9 mouse cellular contexts compared by ENCODE assay signal in genomic region chr14:23529720-23530119, GRCm38 (mm10).
DNase-seq lines count a peak whose midpoint lies in the region; ATAC-seq lines count a peak whose summit lies in the region.
"Had no signal": no experiment of that assay in that cellular context is flagged by ENCODE, and none has a peak within 500 bp of the region (broad histone marks: within the 10 kb centered on the region; RNA-seq: fewer than 3 reads in every experiment).

No protein-coding gene starts in this region.

- H3K27me3 ChIP-seq in forebrain, embryonic 10.5 days (ENCODE audit: poor library complexity, severe bottlenecking): no peaks in the 10 kb centered on the region
- H3K27me3 ChIP-seq in forebrain, embryonic 12.5 days: peaks cover 12% of the 10 kb centered on the region; the same call in 1 of the 2 replicates
- no peaks in the 10 kb centered on the region for H3K27me3 ChIP-seq in forebrain, embryonic 15.5 days
- no peaks in the 10 kb centered on the region for H3K27me3 ChIP-seq in kidney, embryonic 16.5 days (ENCODE audit: insufficient read depth, low read length)
- no peaks in the 10 kb centered on the region for H3K27me3 ChIP-seq in liver, embryonic 13.5 days

- WGBS in forebrain, embryonic 10.5 days: 10% methylated on average over 4 of the region's 4 CpGs
- WGBS in forebrain, embryonic 12.5 days: 11% methylated on average over 4 of the region's 4 CpGs
- 8% methylated on average over 4 of the region's 4 CpGs for WGBS in forebrain, embryonic 15.5 days
- 6% methylated on average over 4 of the region's 4 CpGs for WGBS in kidney, embryonic 16.5 days
- 9% methylated on average over 4 of the region's 4 CpGs for WGBS in liver, embryonic 13.5 days (ENCODE audit: insufficient replicate concordance)

- H3K4me3 ChIP-seq in forebrain, embryonic 10.5 days: no peak overlapping the region
- no peak overlapping the region for H3K4me3 ChIP-seq in forebrain, embryonic 12.5 days (replicated peaks)
- H3K4me3 ChIP-seq in forebrain, embryonic 15.5 days: no peak overlapping the region
- no peak overlapping the region for H3K4me3 ChIP-seq in kidney, embryonic 16.5 days (ENCODE audit: low read length)
- H3K4me3 ChIP-seq in liver, embryonic 13.5 days (replicated peaks): no peak overlapping the region

- no peak overlapping the region for H3K9ac ChIP-seq in forebrain, embryonic 12.5 days
- H3K9ac ChIP-seq in forebrain, embryonic 15.5 days (replicated peaks): no peak overlapping the region
- no peak overlapping the region for H3K9ac ChIP-seq in kidney, embryonic 16.5 days (replicated peaks; ENCODE audit: low read length)
- no peak overlapping the region for H3K9ac ChIP-seq in liver, embryonic 13.5 days

- H3K4me2 ChIP-seq in forebrain, embryonic 12.5 days: no peak overlapping the region
- H3K4me2 ChIP-seq in forebrain, embryonic 15.5 days (replicated peaks): no peak overlapping the region
- no peak overlapping the region for H3K4me2 ChIP-seq in kidney, embryonic 16.5 days (replicated peaks; ENCODE audit: low read depth, low read length)
- no peak overlapping the region for H3K4me2 ChIP-seq in liver, embryonic 13.5 days

- no peak overlapping the region for H3K27ac ChIP-seq in forebrain, embryonic 10.5 days
- H3K27ac ChIP-seq in forebrain, embryonic 12.5 days: no peak overlapping the region
- H3K27ac ChIP-seq in forebrain, embryonic 15.5 days (replicated peaks): no peak overlapping the region
- no peak overlapping the region for H3K27ac ChIP-seq in kidney, embryonic 16.5 days (ENCODE audit: low read length)
- no peak overlapping the region for H3K27ac ChIP-seq in liver, embryonic 13.5 days
- H3K27ac ChIP-seq: macrophage had no signal

- DNase-seq in forebrain, embryonic 10.5 days (ENCODE audit: extremely low spot score, low spot score): peak; percentile 46
- peak; percentile 16 to 34 for DNase-seq in CD8-positive naive resting alpha-beta T cell, adult 2 months (ENCODE audit: low read depth in 2 of 2, low spot score in 2 of 2)
- peak; percentile 18 for DNase-seq in c-Kit-positive CD71-negative TER-119-negative erythroid progenitor cells, embryonic 14.5 days (ENCODE audit: low read depth)
- peak; percentile 11 for DNase-seq in liver, embryonic 13.5 days
- peak; percentile 47 for DNase-seq in right cerebral cortex, postnatal 25 days

- no peaks in the 10 kb centered on the region for H3K4me1 ChIP-seq in forebrain, embryonic 10.5 days
- no peaks in the 10 kb centered on the region for H3K4me1 ChIP-seq in forebrain, embryonic 12.5 days
- no peaks in the 10 kb centered on the region for H3K4me1 ChIP-seq in forebrain, embryonic 15.5 days
- no peaks in the 10 kb centered on the region; the same call in 1 of the 2 replicates for H3K4me1 ChIP-seq in kidney, embryonic 16.5 days (ENCODE audit: insufficient read depth, low read length)
- no peaks in the 10 kb centered on the region for H3K4me1 ChIP-seq in liver, embryonic 13.5 days (replicated peaks)

- ATAC-seq in forebrain, embryonic 12.5 days (ENCODE audit: low FRiP score): no peak
- 0 out of 2 replicates have a peak, but pooled peaks have one; percentile 26 for ATAC-seq in forebrain, embryonic 15.5 days (replicated peaks)
- peak; percentile 6; the same call in 1 of the 2 replicates for ATAC-seq in kidney, embryonic 16.5 days (ENCODE audit: low FRiP score, low TSS enrichment)
- no peak for ATAC-seq in liver, embryonic 13.5 days (ENCODE audit: low read depth)

- H3K9me3 ChIP-seq in forebrain, embryonic 10.5 days: peaks cover 8% of the 10 kb centered on the region; the same call in 1 of the 2 replicates
- H3K9me3 ChIP-seq in forebrain, embryonic 12.5 days: no peaks in the 10 kb centered on the region
- H3K9me3 ChIP-seq in forebrain, embryonic 15.5 days: no peaks in the 10 kb centered on the region
- peaks cover 7% of the 10 kb centered on the region; the same call in 1 of the 2 replicates for H3K9me3 ChIP-seq in kidney, embryonic 16.5 days (ENCODE audit: low read length)
- 0 out of 2 replicates have a peak, but pooled peaks cover 7% of the 10 kb centered on the region for H3K9me3 ChIP-seq in liver, embryonic 13.5 days (replicated peaks)

- no peaks in the 10 kb centered on the region for H3K36me3 ChIP-seq in forebrain, embryonic 10.5 days (replicated peaks)
- H3K36me3 ChIP-seq in forebrain, embryonic 12.5 days (replicated peaks): no peaks in the 10 kb centered on the region
- no peaks in the 10 kb centered on the region for H3K36me3 ChIP-seq in forebrain, embryonic 15.5 days
- H3K36me3 ChIP-seq in kidney, embryonic 16.5 days (ENCODE audit: insufficient read depth, low read length): no peaks in the 10 kb centered on the region
- H3K36me3 ChIP-seq in liver, embryonic 13.5 days: no peaks in the 10 kb centered on the region

Comparison
In these comparisons a context has a peak if more than half of its experiments do, and no peak if none do; other contexts are left out.
1. ATAC-seq: peak in forebrain, embryonic 15.5 days (single experiment) and kidney, embryonic 16.5 days (single experiment); none in forebrain, embryonic 12.5 days (single experiment) and liver, embryonic 13.5 days (single experiment).
2. Peak in every context shown above with its lines, with median percentiles within 50 percentile points of each other: DNase-seq.